Mouse (Mus musculus) testis, adult 2 months (tissue): ENCODE measurements around the gene Cdc42ep1. TPM values are rescaled to one million over a fixed set of nuclear protein-coding genes. Genes with fewer than 3 reads are reported as not detected.

Experiments used
- H3K27ac ChIP-seq: fragments of 200-500 bp; 2 replicates; pipeline ENCODE4 v1.5.1; 2012; ENCODE audit warnings: low read depth, low read length; ENCODE audit not compliant: control insufficient read depth, insufficient read depth
- H3K27me3 ChIP-seq: fragments of 200-500 bp; 2 replicates; pipeline ENCODE4 v1.6.1; 2012; ENCODE audit warnings: mild to moderate bottlenecking, low read length, moderate library complexity; ENCODE audit not compliant: control insufficient read depth, insufficient read depth
- H3K36me3 ChIP-seq: fragments of 200-500 bp; 2 replicates; pipeline ENCODE4 v1.6.1; 2012; ENCODE audit warnings: mild to moderate bottlenecking, low read length; ENCODE audit not compliant: control insufficient read depth, insufficient read depth
- H3K4me1 ChIP-seq: fragments of 200-500 bp; 2 replicates; pipeline ENCODE4 v1.6.1; 2012; ENCODE audit warnings: low read length; ENCODE audit not compliant: control insufficient read depth, insufficient read depth
- H3K4me3 ChIP-seq: fragments of 200-500 bp; 2 replicates; pipeline ENCODE4 v1.5.1; 2012; ENCODE audit warnings: low read depth, mild to moderate bottlenecking, low read length, moderate library complexity, mixed read lengths; ENCODE audit not compliant: control insufficient read depth
- CTCF ChIP-seq: fragments of 200-500 bp; IDR thresholded peaks from 2 replicates; pipeline ENCODE4 v1.5.1; 2012; ENCODE audit warnings: low read depth, mild to moderate bottlenecking, inconsistent platforms, low read length, moderate library complexity; ENCODE audit not compliant: control insufficient read depth, insufficient read depth, insufficient replicate concordance
- POLR2A ChIP-seq: fragments of 200-500 bp; IDR thresholded peaks from 2 replicates; pipeline ENCODE4 v1.6.1; 2012; ENCODE audit warnings: low read depth, mild to moderate bottlenecking, inconsistent platforms, low read length, moderate library complexity; ENCODE audit not compliant: control insufficient read depth
- polyA plus RNA-seq: library from polyadenylated mRNA; depleted of rRNA; stranded (reverse); fragments of >200 nt; gene quantifications from 2 replicates; pipeline ENCODE4 v1.2.3, GENCODE M21; 2012

The Cdc42ep1 gene
- polyA plus RNA-seq, 1 experiment: 2.9 TPM

DNA sequence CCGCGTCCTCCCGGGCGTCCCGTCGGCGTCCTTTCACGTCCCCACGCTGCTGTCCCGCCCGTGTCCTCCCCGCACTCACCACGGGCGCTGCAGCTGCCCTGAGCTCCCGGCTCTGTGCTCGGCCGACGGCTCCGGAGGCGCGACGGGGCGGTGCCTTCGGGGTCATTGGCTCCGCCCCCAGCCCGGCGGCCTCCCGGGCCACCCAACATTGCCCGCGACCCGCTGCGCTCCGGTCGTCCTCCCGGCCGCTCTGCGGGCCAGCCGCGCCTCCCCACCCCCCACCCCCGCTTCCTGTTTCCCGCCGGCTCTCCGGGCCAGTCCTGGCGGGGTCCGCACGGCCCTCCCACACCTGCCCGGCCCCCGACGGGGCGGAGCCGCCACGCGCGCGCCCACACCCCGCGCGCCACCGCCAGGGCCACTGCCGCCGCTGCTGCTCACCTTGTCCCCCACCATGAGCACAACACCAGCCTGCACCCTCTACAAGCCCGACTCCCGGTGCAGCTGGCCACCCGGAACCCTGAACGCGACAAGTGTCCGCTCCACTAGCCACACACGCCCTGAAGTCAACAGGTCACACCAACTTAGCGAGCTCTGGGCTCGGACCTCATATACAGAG lies 39.5 kb upstream of the Cdc42ep1 start, which contains the start of gene Card10:
TSS of gene Card10 (minus strand) at position 267 of the 616 bp plus-strand sequence.
- no peaks in the 10 kb centered on the region for H3K36me3 ChIP-seq
- no peak for TF ChIP-seq POLR2A
- no peak for TF ChIP-seq CTCF
- H3K4me3 ChIP-seq: peak within 1 kb of the TSS; percentile 72
- no peaks in the 10 kb centered on the region for H3K27me3 ChIP-seq
- H3K4me1 ChIP-seq: peaks cover 9% of the 10 kb centered on the region
- H3K27ac ChIP-seq: peak within 1 kb of the TSS; percentile 71

DNA sequence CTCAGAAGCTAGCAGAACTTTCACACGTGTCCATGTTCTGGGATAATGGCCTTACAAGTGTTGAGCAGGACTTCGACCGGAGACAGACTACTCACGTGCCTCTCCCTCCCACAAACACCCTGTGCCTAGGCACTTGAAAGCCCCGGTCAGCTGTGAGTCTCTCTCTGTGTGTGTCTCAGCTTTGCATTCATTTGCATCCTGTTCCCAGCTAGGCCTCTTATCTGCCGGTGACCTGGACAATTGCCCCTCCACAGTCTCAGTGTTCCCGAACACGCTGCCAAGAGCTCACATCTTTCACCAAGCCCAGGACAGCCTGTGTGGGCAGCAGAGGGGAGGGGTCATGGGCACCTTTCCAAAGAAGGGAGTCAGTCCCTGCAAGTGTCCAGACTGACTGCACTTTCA lies 38.9 kb upstream of the Cdc42ep1 start:
- Histone ChIP-seq H3K4me3 (no peak overlapping the region), H3K27ac (peak overlapping the region; percentile 71), H3K36me3 (no peaks in the 10 kb centered on the region), H3K27me3 (no peaks in the 10 kb centered on the region), H3K4me1 (peaks cover 9% of the 10 kb centered on the region)
- TF ChIP-seq CTCF (no peak), POLR2A (no peak)

DNA sequence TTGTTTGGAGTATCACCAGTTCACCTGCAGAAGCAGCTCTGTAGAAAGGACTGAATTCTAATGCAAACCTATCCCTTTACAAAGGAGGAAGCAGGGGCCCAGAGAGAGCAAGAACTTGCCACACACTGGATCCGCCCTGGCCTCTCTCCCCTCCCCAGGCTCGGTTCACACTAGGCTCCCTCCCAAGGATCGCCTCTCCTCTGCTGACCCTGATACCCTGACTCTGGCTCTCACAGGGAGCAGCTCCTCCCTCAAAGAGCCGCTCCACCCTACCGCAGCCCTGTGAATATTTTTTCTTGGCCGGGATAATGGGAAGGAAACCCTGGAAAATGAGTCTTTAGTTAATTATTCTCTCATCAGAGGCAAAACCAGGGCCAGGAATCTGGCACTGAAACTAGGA lies 38.1 kb upstream of the Cdc42ep1 start:
- no peak for TF ChIP-seq POLR2A
- TF ChIP-seq CTCF: no peak
- peaks cover 9% of the 10 kb centered on the region for H3K4me1 ChIP-seq
- no peaks in the 10 kb centered on the region for H3K36me3 ChIP-seq
- H3K27me3 ChIP-seq: no peaks in the 10 kb centered on the region
- no peak overlapping the region for H3K4me3 ChIP-seq
- H3K27ac ChIP-seq: no peak overlapping the region

DNA sequence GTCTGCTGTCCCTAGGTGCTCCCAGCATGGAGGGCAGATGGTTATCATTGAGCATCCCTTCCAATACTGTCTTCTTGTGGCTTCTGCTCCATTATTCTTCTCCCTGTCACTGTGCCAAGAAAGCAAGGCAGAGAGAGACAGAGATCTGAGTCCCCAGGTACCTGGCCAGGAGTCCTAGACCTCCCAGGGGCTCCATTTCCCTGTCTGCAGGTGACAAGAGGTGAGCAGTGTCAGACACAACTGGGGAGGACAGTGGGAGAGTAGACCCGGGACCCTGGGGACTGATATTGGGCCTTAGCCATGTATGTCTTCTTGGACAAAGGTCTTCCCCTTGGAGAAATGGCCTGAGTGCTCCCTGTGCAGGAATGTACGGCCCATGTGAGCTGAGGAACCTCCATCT lies 37.1 kb upstream of the Cdc42ep1 start:
- no peaks in the 10 kb centered on the region for H3K36me3 ChIP-seq
- TF ChIP-seq POLR2A (no peak), CTCF (no peak)
- no peaks in the 10 kb centered on the region for H3K27me3 ChIP-seq
- H3K4me1 ChIP-seq: peaks cover 9% of the 10 kb centered on the region
- no peak overlapping the region for H3K27ac ChIP-seq
- H3K4me3 ChIP-seq: no peak overlapping the region

DNA sequence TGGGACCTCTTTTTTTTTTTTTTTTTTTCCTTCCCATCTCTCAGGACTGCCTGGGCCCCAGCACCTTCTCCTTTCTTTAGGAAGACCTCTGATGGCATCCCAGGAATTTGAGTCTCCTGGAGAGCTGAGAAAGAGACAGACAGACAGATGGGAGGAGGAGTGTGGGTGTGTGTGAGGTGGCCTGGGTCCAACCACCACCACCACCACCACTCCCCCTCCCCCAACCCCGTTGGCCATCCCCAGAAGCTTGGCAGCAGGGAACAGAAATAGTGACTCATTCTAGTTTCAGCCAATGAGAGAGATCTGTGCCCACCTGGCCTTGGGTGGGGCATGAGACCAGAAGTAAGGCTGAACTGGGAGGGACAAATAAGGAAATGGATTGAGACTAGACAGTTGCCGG lies 35.8 kb upstream of the Cdc42ep1 start:
- Histone ChIP-seq H3K36me3 (no peaks in the 10 kb centered on the region), H3K4me1 (peaks cover 9% of the 10 kb centered on the region), H3K4me3 (no peak overlapping the region), H3K27me3 (no peaks in the 10 kb centered on the region), H3K27ac (no peak overlapping the region)
- TF ChIP-seq CTCF (no peak), POLR2A (no peak)

DNA sequence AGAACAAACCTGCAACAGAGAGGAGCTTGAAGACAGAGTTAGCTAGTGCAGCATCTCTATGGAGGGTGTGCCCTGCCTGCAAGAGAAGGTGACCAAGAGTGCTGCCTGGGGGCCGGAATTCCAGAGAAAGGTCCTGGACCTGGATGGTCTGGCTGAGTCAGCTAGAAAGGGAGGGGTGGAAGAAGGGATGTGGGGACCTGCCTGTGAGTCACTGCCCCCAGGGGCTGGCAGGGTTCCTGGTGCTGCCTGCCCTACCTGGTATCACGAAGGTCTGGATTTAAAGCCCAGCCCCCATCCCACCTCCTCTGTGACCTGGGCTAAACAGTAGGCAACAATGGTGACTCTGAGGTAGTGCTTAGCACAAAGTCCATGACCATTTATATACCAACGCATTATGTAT lies 35.3 kb upstream of the Cdc42ep1 start:
- Histone ChIP-seq H3K4me1 (peaks cover 9% of the 10 kb centered on the region), H3K27me3 (no peaks in the 10 kb centered on the region), H3K27ac (no peak overlapping the region), H3K4me3 (no peak overlapping the region), H3K36me3 (no peaks in the 10 kb centered on the region)
- TF ChIP-seq CTCF: no peak
- no peak for TF ChIP-seq POLR2A

DNA sequence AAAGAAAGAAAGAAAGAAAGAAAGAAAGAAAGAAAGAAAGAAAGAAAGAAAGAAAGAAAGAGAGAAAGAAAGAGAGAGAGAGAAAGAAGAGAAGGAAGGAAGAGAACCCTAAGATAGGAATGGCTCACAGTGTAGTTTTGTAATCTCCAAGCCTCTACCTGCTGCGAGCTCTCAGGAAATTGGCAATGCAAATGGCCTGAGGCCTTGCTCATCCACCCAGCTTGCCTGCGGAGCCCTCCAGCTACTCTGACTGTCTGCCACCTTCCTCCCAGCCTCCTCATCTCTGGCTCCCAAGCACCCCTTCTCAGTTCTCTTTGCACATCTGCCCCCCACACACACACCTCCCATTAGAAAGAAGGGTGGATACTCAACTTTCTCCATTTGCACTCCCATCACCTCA lies 33.4 kb upstream of the Cdc42ep1 start:
- Histone ChIP-seq H3K4me1 (no peaks in the 10 kb centered on the region), H3K27ac (no peak overlapping the region), H3K36me3 (no peaks in the 10 kb centered on the region), H3K27me3 (no peaks in the 10 kb centered on the region), H3K4me3 (no peak overlapping the region)
- TF ChIP-seq POLR2A (no peak), CTCF (no peak)

DNA sequence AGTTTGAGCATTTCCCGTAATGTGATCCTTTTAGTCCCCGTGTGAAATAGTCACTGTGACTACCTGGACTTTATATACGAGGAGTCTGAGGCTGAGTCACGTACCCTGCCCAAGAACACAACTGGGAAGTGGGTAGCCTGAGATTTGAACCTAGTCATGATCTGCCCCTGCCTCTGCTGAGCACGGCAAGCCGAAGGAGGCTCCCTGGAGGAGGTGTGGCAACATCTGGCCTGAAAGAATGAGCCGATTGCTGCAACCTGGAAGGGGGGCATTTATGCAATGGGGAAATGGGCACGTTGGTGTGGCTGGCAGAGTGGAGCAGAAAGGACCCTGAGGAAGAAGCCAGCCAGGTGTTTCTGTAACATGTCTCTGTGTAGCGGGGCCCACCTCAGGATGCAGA lies 32.7 kb upstream of the Cdc42ep1 start:
- no peaks in the 10 kb centered on the region for H3K4me1 ChIP-seq
- H3K27ac ChIP-seq: no peak overlapping the region
- TF ChIP-seq CTCF (no peak), POLR2A (no peak)
- H3K36me3 ChIP-seq: no peaks in the 10 kb centered on the region
- no peak overlapping the region for H3K4me3 ChIP-seq
- H3K27me3 ChIP-seq: no peaks in the 10 kb centered on the region
